Mouse (Mus musculus): ENCODE measurements at regions not wholly inside any gene's neighbourhood (a gene's known extent, or its start where the extent isn't known, plus 50 kb on each side); places are given as distances from the start of the nearest gene placed in this dataset.
"Not testable (repeated sequence)": the region's sequence is repeated elsewhere in the genome, so short reads cannot be mapped to it uniquely, and the experiment has no call there.

GRCm38 (mm10) chr6:73676979-73677378 lies 207.5 kb upstream of the 4931417E11Rik start:
- no peak for ATAC-seq (ENCODE audit: insufficient number of reproducible peaks, low FRiP score, low TSS enrichment)

GRCm38 (mm10) chr6:73669401-73669800 lies 199.9 kb upstream of the 4931417E11Rik start:
- ATAC-seq (ENCODE audit: insufficient number of reproducible peaks, low FRiP score, low TSS enrichment) = no peak

GRCm38 (mm10) chr6:73658988-73659387 lies 189.5 kb upstream of the 4931417E11Rik start:
- ATAC-seq (ENCODE audit: insufficient number of reproducible peaks, low FRiP score, low TSS enrichment) = no peak

- ATAC-seq (ENCODE audit: insufficient number of reproducible peaks, low FRiP score, low TSS enrichment) = no peak
Measured at GRCm38 (mm10) chr6:73645378-73645777, 175.9 kb upstream of the 4931417E11Rik start.

- ATAC-seq (ENCODE audit: insufficient number of reproducible peaks, low FRiP score, low TSS enrichment) = no peak
Measured at GRCm38 (mm10) chr6:73644778-73645267, 175.4 kb upstream of the 4931417E11Rik start.

GRCm38 (mm10) chr6:73628600-73628999 lies 159.1 kb upstream of the 4931417E11Rik start:
- no peak for ATAC-seq (ENCODE audit: insufficient number of reproducible peaks, low FRiP score, low TSS enrichment)

- peak; percentile 26; the same call in 1 of the 2 replicates for ATAC-seq (ENCODE audit: insufficient number of reproducible peaks, low FRiP score, low TSS enrichment)
Measured at GRCm38 (mm10) chr6:73626451-73626850, 157.0 kb upstream of the 4931417E11Rik start.

- ATAC-seq (ENCODE audit: insufficient number of reproducible peaks, low FRiP score, low TSS enrichment) = peak; percentile 85
Measured at GRCm38 (mm10) chr6:73624211-73624610, 154.7 kb upstream of the 4931417E11Rik start.

- ATAC-seq (ENCODE audit: insufficient number of reproducible peaks, low FRiP score, low TSS enrichment) = no peak
Measured at GRCm38 (mm10) chr6:73621839-73622426, 152.5 kb upstream of the 4931417E11Rik start.

- ATAC-seq (ENCODE audit: insufficient number of reproducible peaks, low FRiP score, low TSS enrichment) = no peak
Measured at GRCm38 (mm10) chr6:73612266-73612665, 142.8 kb upstream of the 4931417E11Rik start.

GRCm38 (mm10) chr6:73611839-73612238 lies 142.4 kb upstream of the 4931417E11Rik start:
- no peak for ATAC-seq (ENCODE audit: insufficient number of reproducible peaks, low FRiP score, low TSS enrichment)

GRCm38 (mm10) chr6:73610048-73610624 lies 140.7 kb upstream of the 4931417E11Rik start:
- no peak for ATAC-seq (ENCODE audit: insufficient number of reproducible peaks, low FRiP score, low TSS enrichment)

- peak; percentile 36; the same call in 1 of the 2 replicates for ATAC-seq (ENCODE audit: insufficient number of reproducible peaks, low FRiP score, low TSS enrichment)
Measured at GRCm38 (mm10) chr6:73587686-73588085, 118.2 kb upstream of the 4931417E11Rik start.

GRCm38 (mm10) chr6:73576708-73577107 lies 107.2 kb upstream of the 4931417E11Rik start:
- no peak for ATAC-seq (ENCODE audit: insufficient number of reproducible peaks, low FRiP score, low TSS enrichment)

- no peak for ATAC-seq (ENCODE audit: insufficient number of reproducible peaks, low FRiP score, low TSS enrichment)
Measured at GRCm38 (mm10) chr6:73560000-73560399, 90.5 kb upstream of the 4931417E11Rik start.

GRCm38 (mm10) chr6:73530559-73530958 lies 61.1 kb upstream of the 4931417E11Rik start:
- ATAC-seq (ENCODE audit: insufficient number of reproducible peaks, low FRiP score, low TSS enrichment) = no peak

GRCm38 (mm10) chr6:73530098-73530497 lies 60.6 kb upstream of the 4931417E11Rik start:
- no peak for ATAC-seq (ENCODE audit: insufficient number of reproducible peaks, low FRiP score, low TSS enrichment)

GRCm38 (mm10) chr6:73523658-73524057 lies 54.2 kb upstream of the 4931417E11Rik start:
- no peak for ATAC-seq (ENCODE audit: insufficient number of reproducible peaks, low FRiP score, low TSS enrichment)

- not testable (repeated sequence) for ATAC-seq (ENCODE audit: insufficient number of reproducible peaks, low FRiP score, low TSS enrichment)
Measured at GRCm38 (mm10) chr6:73519894-73520293, 50.4 kb upstream of the 4931417E11Rik start.

All from cerebellum, adult (tissue).